Mouse (Mus musculus) spleen, postnatal 14 days (tissue): Measurements from ENCODE around the gene March9.

ENCODE experiments used
- DNase-seq, 2 experiments: peaks; one replicate each; pipeline ENCODE4 v3.0.0; 2021 to 2022; ENCODE audit warnings: low spot score in 2 of 2

The March9 gene

DNA sequence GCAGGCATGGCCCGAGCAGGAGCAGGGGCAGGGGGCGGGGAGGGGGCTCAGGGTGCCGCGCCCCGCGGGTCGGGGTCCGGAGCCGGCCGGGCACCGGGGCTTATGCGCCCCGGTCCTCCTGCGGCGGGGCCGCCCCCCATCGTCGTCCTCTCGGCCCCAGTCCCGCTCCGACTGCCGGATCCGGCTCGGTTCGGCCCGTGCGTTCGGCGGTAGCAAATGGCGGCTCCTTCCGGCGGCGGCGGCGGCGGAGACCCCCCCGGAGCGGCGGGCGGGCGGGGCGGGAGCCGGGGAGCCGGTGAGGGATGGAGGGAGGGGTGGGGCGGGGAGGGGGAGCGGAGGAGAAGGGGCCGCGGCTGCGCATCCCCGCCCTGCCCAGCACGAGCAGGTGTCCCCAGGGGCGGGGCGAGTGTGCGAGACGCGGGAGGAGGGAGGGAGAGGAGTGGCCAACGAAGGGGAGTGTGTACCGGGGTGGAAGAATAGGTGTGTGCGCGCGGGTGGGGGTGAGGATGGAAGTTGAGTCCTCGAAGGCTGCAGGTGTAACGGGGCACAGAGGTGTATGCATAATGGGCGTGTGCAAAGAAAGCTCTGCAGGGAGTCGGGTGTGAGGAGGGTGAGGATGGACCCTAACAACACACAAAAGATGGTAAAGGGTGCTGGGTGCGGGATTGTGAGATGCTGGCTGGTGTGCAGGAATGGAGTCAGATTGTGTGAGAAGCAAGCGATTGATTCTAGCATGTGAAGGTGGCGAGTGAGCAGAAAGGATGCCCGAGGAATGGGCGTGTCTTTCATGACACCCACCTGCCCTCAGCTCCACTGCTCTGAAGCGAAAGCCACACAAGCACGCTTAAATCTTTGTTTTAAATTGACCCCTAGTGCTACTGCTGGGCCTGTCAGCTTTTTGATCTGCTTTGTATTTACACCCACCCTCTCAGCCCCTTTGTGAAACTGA, at the start of gene March9:
TSS of gene March9 (minus strand) at position 217 of the 949 bp plus-strand sequence.
- peak; percentile 36 to 45 for DNase-seq

DNA sequence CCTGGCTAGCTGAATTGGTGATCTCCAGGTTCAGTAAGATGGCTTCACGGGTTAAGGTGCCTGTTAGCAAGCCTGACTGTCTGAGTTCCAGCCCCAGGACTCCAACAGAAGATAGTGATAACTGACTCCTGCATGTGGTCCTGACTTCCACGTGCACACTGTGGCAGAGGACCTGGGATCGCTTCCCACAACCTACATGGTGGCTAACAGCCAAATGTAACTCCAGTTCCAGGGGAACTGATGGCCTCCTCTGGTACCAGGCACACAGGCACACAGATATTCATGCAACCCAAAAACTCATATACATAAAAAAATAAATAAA, 48.2 kb upstream of the March9 start:
- no peak for DNase-seq

DNA sequence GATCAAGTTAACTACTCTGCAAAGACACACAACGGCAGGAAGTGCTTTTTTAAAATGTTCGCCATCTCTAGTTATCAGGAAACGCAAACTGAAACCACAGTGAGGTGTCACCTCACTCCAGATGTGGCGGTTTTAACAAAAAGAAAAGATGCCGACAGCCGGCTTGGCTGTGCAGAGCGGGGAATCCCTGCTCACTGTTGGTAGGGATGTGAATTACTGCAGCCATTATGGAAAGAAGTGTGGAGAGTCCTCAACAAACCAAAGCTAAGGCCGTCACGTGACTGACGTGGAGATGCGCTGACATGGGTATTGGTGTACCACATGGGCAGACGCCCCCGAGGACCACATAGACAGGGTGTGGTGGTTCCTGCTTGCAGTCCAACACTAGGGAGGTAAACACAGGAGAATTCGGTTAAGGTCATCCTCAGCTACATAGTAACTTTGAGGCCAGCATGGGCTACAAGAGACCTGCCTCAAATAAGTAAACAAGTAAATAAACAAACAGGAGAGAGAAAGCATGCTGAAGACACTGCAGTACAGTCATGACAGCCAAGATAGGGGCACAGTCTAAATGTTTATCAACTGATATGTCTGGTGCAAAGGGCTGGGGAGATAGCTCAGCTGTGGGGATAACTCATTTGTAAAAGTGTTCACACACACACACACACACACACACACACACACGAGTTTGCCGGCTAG, 47.7 kb upstream of the March9 start:
- no peak for DNase-seq

DNA sequence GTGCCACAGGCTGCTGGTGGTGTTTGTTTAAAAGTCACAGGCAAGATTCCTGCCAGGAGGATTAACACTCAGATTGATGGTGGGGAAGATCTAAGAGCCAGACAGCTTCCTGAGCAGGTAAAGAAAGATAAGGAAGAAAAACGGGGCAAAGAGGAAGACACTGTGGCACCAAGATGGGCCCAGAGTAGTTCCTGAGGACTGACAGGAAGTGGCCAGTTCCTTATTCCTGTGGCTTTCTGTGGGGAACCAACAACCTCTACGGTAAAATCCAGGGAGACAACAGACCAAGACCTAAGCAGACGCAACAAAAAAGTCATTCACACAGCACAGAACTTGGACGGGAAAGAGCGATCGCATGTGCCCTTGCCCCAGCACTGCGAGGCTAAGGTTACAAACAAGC, 43.6 kb upstream of the March9 start:
- no peak for DNase-seq

DNA sequence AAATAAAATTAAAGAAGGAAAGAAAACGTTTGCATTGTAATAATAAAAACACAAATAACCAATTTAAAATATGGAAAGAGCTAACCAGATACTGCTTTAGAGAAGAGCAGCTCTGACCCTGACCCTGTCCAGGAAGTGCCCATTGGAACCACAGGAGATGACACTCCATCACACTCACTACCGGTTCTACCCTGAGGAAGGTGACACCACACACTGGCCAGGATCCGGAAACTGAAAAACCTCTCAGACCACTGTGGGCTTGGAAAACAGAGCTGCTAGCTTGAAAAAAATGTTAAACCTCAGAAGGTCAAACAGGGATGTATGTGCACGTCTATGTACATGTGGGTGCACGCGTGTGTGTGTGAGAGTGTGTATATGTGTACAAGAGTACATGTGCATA, 41.2 kb upstream of the March9 start:
- no peak for DNase-seq

DNA sequence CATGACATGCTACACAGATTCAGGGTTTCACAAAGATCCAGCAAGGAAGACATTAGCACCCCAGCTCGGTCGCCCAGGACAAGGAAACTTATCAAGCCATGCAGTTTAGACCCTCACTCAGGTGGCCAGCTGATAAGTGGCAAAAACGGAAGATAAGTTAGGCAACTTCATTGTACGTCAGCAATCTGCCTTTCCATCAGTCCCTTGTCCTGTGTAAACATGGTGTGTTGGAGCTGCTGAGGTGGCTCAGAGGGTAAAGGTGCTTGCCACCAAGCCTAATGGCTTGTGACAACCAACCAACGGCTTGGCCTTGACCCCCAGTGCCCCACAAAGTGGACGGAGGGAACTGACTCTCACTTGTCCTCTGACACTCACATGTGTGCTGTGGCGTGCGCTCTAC, 40.4 kb upstream of the March9 start:
- DNase-seq = no peak

DNA sequence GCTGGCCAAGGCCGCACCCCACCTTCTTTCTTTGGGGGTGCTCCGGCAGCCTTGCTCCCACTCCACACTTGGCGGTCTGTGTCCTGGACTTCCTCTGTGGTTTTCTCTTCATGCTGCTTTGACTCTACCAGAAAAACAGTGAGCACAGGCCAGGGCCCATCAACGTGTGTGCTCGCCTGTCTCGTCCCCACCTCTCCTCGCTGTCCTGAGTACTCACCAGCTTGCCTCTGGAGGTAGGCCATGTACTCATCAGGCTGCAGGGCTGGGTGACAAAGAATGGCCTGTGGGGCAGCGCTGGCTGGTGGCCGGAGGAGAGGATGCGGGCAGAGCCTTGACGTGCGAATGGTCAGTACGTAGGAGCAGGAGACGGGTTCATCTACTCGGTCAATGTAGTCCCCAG, 39.9 kb upstream of the March9 start:
- DNase-seq = no peak

DNA sequence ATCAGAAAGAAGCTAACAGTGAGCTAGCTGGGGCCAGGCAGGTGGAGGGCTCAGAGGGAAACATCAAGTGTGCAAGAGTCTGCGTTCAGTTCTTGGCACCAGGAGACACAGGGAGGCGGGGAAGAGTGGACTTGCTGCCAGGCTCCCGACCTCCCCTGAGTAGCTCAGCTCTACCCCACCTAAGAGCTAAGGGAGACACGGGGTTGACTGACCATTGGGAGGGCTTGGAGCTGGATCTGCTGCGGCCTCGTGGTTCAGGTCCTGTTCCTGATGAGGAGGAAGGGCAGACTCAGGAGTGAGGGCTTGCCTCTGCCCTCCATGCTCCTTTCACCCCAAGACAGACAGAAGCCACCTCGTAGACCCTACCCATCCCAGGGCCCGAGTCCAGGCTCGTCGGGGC, 39.2 kb upstream of the March9 start:
- DNase-seq = no peak

DNA sequence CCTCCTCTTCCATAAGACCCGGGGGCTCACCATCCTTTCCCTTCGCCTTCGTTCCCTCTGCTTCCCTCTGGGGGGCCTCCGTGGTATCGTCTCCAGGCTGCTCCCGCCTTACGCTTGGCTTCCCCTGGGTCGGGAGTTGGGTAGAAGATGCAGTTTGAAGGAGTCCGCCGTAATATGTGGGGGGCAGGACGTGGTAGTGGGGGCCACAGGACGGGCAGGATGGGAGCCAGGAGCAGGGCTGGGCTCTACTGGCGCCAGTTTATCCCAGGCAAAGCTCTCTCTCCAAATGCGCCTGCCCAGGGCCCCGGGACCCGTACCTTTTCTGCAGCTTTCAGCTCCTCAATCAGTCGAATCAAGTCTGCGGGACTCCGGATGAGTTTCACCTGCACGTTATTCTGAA, 38.5 kb upstream of the March9 start:
- DNase-seq = no peak

DNA sequence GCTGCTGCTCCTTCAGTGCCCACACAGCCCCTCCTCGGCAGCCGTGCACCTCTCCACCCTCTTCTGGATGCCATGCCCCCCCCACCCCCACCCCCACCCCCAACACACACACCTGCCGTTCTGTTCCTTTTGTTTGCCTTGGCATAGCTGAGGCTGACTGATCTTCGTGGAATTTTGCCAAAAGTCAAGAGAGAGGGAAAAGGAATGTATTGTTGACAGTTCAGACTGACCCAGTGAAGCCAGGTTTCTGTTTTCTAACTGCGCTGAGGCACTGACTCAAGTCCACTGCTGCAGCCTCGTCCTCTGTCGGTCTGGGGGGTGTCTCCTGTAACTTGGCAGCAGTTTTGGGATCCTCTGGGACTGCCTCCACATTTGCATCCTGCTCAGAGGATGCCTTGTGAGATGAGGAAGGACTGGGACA, 34.4 kb upstream of the March9 start:
- no peak for DNase-seq

DNA sequence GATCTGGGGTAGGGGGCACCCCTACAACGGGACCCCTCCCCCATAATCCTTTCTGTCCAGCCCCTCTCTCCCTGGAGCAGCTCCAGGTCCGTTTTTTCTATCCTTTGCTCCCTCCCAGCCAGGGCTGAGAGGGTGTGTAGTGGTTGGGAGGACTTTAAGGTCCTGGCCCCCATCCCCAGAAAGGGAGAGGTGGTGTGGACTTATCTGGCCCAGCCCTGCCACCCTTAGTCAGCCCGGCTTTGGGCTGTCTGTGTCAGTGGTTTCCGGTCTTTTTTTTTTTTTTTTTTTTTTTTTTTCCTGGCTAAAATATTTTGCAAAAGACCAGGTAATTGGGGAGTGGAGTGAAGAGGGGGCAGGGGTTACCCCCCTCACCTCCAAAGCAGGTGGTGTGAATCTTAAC, 32.8 kb upstream of the March9 start:
- no peak for DNase-seq

DNA sequence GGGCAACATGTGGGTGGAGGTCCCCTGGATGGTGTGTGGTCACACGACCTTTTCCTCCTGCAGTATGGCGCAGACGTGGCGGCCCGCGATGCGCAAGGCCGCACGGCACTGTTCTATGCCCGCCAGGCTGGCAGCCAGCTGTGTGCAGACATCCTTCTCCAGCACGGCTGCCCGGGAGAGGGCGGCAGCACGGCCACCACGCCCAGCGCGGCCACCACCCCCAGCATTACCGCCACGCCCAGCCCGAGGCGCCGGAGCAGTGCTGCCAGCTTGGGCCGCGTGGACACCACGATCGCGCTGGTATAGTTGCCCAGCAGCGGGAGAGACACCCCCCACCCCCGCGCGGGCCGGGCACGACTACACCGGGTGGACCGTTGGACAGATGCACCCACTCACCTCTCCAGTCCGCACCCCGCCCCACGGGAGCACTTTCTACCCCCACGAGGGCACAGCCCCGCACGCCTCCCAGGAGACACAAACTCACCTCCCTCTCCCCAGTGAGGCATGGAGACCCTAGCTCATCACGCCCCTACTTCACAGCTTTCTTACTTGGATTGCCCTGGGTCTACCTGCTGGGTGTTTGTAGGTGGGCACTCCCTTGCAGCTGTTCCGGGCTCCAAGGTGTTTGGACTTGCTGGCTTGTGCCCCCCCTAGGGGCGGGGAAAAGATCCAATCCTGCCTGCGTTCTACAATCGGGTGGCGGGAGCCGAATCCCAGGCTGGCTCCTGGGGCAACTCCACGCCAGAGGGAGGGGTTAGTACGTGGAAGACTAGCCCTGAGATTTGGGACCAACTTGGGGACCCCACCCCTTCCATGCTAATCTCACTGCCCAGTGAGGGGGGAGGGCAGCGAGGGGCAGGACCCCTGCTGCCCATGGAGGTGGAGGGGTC, 31.8 kb upstream of the March9 start:
- DNase-seq = no peak

DNA sequence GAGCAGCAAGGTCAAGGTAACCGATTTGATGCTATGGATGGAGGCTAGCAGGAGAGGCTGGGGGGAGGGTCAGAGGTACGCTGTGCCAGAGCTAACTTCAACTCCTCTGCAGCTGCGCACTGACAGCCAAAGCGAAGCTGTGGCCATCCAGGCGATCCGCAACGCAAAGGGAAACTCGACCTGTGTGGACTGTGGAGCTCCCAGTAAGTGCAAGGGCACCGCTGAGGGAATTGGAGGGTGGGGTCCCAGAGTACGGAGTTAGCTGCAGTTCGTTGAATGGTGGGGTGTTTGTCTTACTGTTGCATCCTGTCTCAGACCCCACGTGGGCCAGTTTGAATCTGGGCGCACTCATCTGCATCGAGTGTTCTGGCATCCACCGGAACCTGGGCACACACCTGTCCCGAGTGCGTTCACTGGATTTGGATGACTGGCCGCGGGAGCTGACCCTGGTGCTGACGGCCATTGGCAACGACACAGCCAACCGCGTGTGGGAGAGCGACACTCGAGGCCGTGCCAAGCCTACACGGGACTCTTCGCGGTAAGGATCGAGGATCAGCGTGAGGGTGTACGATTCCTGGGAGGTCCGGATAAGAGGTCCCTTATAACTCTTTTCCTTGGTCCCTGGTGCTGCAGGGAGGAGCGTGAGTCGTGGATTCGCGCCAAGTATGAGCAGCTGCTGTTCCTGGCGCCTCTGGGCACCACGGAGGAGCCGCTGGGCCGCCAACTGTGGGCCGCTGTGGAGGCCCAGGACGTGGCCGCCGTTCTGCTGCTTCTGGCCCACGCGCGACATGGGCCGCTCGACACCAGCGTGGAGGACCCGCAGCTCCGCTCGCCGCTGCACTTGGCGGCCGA, 30.8 kb upstream of the March9 start:
- no peak for DNase-seq

DNA sequence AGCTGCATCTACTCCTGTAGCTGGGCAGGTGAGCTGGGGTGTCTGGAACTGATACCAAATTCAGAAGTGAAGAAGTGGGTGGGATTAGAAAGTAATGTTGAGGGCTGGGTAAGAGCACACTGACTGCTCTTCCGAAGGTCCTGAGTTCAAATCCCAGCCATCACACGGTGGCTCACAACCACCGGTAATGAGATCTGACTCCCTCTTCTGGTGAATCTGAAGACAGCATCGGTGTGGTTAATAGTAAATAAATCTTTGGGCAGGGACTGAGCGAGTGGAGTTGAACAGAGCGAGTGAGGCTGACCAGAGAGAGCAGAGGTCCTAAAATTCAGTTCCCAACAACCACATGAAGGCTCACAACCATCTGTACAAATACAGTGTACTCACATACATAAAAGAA, 25.6 kb upstream of the March9 start:
- DNase-seq = no peak

DNA sequence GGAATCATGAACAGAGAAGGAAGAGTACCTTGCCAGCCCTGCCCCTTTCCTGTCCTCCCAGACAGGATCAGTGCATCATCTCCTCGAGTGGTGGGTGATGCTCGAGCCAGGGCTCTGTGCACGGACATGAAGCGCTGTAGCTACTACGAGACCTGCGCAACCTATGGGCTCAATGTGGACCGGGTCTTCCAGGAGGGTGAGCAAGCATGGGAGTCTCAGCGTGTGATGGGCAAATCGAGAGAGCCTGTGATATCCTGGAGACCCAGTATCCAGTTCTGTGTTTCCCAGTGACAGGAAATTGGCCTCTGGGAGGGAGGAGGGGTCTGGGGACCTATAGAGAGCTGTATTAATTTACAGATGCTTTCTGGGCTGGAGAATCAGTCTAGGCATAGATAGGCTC, 25.1 kb upstream of the March9 start:
- no peak for DNase-seq

DNA sequence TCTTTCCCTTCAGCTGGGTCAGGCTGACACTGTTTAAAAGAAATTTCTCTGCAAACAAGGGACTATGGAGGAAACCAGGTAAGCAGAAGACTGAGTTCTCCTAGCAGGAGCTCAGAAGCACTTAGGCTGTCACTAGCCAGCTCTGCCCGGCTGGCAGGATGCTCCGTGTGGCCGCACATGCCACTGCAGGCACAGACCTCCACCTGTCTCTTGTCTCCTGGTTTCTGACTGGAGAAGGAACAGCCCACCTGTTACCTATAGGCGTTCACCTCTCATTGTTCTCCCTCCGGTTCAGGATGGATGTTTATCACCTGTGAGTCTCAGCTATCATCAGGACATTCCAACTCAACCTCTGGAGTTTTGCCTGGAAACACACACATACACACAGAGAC, 23.9 kb upstream of the March9 start:
- DNase-seq = no peak

DNA sequence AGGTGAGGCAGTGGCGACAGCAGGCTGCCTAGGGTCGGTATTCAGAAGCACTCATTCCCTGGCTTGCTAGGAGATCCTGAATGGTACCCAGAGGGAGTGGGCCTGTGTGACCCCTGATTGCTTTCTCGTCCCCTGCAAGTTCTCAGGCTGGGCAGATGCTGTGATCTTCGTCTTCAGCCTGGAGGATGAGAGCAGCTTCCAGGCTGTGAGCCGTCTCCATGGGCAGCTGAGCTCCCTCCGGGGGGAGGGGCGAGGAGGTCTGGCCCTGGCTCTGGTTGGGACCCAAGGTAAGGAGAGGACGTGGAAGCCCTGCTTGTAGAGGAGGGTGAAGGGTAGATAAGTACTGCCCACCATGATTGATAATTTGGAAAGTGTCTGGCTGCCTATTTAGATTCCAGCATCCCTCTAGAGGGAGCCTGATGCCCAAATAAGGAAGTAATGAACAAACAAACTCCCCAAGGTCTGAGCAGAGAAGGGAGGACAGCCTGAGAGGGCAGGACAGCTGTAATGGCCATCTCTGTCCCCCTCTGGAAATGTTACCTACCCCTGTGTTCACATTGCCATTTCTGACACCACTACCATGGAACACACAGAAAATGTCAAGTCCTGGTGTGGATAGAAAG, 23.4 kb upstream of the March9 start:
- DNase-seq = no peak

DNA sequence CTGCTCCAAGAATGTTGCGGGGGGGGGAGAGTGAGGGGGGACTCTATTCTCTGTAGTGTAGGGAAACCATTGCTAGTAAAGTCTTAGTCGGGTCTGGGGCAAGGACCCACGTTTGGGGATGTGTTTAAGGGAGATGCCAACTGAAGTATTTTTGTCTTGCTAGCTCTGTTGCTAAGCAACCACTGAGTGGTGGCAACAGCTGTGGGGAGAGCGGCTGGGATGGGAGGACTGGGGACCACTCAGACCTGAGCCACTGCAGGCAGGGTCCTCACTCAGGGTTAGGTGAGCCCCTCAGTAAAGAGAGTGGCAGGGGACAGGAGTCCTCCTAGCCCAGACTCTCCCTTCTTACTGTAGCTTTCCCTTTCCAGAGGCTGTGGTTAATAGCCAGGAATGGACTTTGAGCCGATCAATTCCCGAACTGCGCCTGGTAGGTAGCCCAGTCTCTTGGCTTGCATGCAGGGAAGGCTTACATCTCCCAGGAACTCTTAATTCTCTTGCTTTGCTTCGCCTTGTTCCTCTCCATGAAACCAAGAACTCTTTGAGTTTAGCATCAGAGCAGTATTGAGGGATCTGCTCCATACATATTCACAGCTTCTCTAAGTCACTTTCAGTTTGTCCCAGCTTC, 22.1 kb upstream of the March9 start:
- DNase-seq = no peak

DNA sequence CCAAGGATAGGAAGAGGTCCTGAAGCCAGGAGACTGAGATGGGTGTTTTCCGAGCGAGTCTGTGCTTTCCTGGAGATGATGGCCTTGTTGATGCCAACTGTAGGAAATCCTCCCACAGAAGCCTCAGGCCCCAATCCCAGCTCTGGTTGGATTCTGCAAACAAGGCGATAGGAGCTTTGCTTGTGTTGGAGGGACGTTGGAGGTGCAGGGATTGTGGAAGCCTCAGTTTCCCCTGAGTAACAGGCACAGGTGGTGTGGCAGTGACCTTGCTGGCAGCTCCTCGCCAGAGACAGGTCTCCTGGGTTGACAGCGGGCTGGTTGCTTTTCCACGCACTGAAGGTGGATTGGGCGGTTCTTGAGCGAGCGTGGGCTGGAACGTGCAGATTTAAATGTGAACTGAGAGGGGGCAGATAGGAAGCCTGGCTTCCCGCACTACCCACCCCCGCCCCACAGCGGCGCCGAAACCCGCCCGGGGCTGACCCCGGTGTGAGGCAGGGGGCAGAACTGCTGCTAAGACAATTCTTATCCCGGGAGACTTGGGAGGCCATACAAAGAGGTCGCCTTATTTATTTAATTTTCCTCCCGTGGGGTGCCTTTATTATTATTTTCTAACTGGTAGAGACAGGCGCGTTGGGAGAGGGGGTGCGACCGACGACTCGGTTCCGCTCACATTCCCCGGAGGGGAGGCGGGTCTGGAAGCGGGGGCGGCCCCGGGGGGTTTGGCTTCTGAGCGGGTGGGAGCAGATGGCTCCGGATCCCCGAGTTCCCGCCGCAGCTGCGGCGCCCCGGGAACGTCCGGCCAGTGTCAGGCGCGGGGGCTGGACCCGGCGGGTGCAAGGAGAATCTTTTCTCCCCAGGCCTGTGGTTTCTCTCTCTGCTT, 21.2 kb upstream of the March9 start:
- no peak for DNase-seq
